Mouse (Mus musculus) forebrain, embryonic 14.5 days (tissue): ENCODE measurements at regions not wholly inside any gene's neighbourhood (a gene's known extent, or its start where the extent isn't known, plus 50 kb on each side); places are given as distances from the start of the nearest gene placed in this dataset.

Source experiments
- ATAC-seq: fragments of 200-750 bp; cut with Nextera tagmentation; 2 replicates; pipeline ENCODE4 v1.8.0; 2017; ENCODE audit warnings: mild to moderate bottlenecking, moderate library complexity
- DNase-seq: peaks from one replicate; pipeline ENCODE4 v3.0.0-alpha.2; 2015; ENCODE audit warnings: low spot score
- H3K27ac ChIP-seq: fragments of 300-500 bp; sonication (generic); 2 replicates; pipeline ENCODE4 v1.5.1; 2014; ENCODE audit warnings: low read depth, mild to moderate bottlenecking, control low read depth, low read length, moderate library complexity
- H3K27me3 ChIP-seq: fragments of 300-500 bp; sonication (generic); replicated peaks from 2 replicates; pipeline ENCODE4 v1.6.1; 2014; ENCODE audit warnings: low read length, control low read depth, mixed read lengths; ENCODE audit not compliant: control insufficient read depth, insufficient read depth
- H3K36me3 ChIP-seq: fragments of 300-500 bp; sonication (generic); 2 replicates; pipeline ENCODE4 v1.6.1; 2014; ENCODE audit warnings: low read length, control low read depth; ENCODE audit not compliant: control insufficient read depth, insufficient read depth
- H3K4me1 ChIP-seq: fragments of 300-500 bp; sonication (generic); 2 replicates; pipeline ENCODE4 v1.6.1; 2014; ENCODE audit warnings: antibody characterized with exemption, low read length, control low read depth; ENCODE audit not compliant: control insufficient read depth, insufficient read depth
- H3K4me2 ChIP-seq: fragments of 300-500 bp; sonication (generic); 2 replicates; pipeline ENCODE4 v1.6.1; 2014; ENCODE audit warnings: mild to moderate bottlenecking, control low read depth, low read length
- H3K4me3 ChIP-seq: fragments of 300-500 bp; sonication (generic); 2 replicates; pipeline ENCODE4 v1.5.1; 2014; ENCODE audit warnings: low read depth, low read length, control low read depth
- H3K9ac ChIP-seq: fragments of 300-500 bp; sonication (generic); 2 replicates; pipeline ENCODE4 v1.6.1; 2014; ENCODE audit warnings: mild to moderate bottlenecking, low read length, control low read depth, moderate library complexity
- H3K9me3 ChIP-seq: fragments of 300-500 bp; sonication (generic); replicated peaks from 2 replicates; pipeline ENCODE4 v1.6.1; 2016; ENCODE audit warnings: low read length, control low read depth, mixed read lengths; ENCODE audit not compliant: control insufficient read depth
- WGBS: fragments of 180-500 bp; shearing (Covaris S2); extraction: QIAGEN DNeasy Blood & Tissue Kit; methylation state at CpG from one replicate; pipeline ENCODE4 v1.1.7; 2014; 5-methylcytosine and 5-hydroxymethylcytosine counted together

DNA sequence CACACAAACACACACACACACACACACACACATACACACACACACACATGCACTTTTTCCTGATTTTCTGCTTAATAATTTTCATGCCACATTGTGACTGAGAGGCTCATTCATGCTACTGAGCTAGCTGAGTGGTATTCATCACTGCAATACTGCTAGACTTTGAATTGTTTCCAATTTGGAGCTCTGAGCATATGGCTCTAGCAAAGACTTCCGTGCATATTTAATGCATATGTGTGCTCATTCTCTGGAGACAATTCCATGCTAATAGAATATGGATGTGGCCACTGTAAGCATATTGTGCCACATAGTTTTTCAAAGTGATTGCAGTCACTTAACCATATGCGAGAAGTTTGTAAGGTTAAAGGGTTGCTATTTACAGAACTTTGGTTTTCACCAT, 432.4 kb upstream of the Gnpda2 start:
- H3K9ac ChIP-seq, result no peak overlapping the region
- DNase-seq (peak; percentile 90), ATAC-seq (peak; percentile 97)

DNA sequence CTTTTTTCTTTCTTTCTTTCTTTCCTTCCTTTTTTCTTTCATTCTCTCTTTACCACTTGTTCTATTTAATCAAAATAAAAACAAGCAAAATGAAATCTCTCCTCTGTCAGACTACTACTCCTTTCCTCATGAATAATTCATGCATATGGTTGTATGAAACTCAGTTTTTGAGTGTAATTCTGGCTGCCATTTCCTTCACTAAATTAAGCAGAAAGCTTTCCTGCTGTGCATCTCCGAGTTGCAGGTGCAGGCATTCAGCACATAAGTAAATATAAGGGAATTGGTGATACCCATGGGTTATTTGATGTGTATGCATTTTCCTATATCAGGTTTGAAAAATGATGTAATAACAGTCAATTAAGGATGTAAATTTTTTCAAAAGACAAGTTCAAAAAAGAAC, 419.8 kb upstream of the Gnpda2 start:
- H3K4me1 ChIP-seq, result no peaks in the 10 kb centered on the region
- H3K4me3 ChIP-seq, result no peak overlapping the region
- no peaks in the 10 kb centered on the region for H3K9me3 ChIP-seq
- no peaks in the 10 kb centered on the region for H3K27me3 ChIP-seq
- 22% methylated on average over 1 of the region's 1 CpGs for WGBS
- no peak overlapping the region for H3K27ac ChIP-seq
- no peak; the same call in 1 of the 2 replicates for ATAC-seq
- H3K4me2 ChIP-seq, result no peak overlapping the region
- H3K36me3 ChIP-seq, result no peaks in the 10 kb centered on the region
- peak; percentile 50 for DNase-seq
- no peak overlapping the region for H3K9ac ChIP-seq

More for the DNA sequence above, 432.4 kb upstream of the Gnpda2 start:
- Histone ChIP-seq H3K4me1 (no peaks in the 10 kb centered on the region), H3K36me3 (no peaks in the 10 kb centered on the region), H3K27ac (no peak overlapping the region), H3K4me2 (no peak overlapping the region), H3K9me3 (no peaks in the 10 kb centered on the region), H3K4me3 (no peak overlapping the region), H3K27me3 (no peaks in the 10 kb centered on the region)
- WGBS, result 45% methylated on average over 2 of the region's 2 CpGs
